Comparison of ENCODE assay signal across 8 mouse cellular contexts in genomic region chr8:19980346-19980726, GRCm38 (mm10).
DNase-seq lines count a peak whose midpoint lies in the region; ATAC-seq and TF ChIP-seq lines count a peak whose summit lies in the region.
"Not testable (repeated sequence)": the region's sequence is repeated elsewhere in the genome, so short reads cannot be mapped to it uniquely, and the experiment has no call there.

No protein-coding gene starts in this region.

- H3K4me1 ChIP-seq in heart, embryonic 14.5 days (ENCODE audit: control insufficient read depth in 2 of 2, insufficient read depth in 2 of 2, low read length in 2 of 2); kidney, adult 2 months (ENCODE audit: control insufficient read depth, insufficient read depth, low read length); liver, embryonic 12.5 days; midbrain, embryonic 10.5 days: not testable (repeated sequence)

- H3K4me3 ChIP-seq in heart, embryonic 14.5 days (ENCODE audit: control insufficient read depth in 1 of 2, insufficient read depth in 1 of 2, low read depth in 1 of 2, low read length in 2 of 2) = peak overlapping the region; percentile 58 to 68
- peak overlapping the region; percentile 95 for H3K4me3 ChIP-seq in kidney, adult 2 months (ENCODE audit: insufficient read depth, low read depth, low read length)
- H3K4me3 ChIP-seq in liver, embryonic 12.5 days = peak overlapping the region; percentile 61
- H3K4me3 ChIP-seq in midbrain, embryonic 10.5 days = peak overlapping the region; percentile 58

- peak overlapping the region; percentile 76 for H3K4me2 ChIP-seq in heart, embryonic 14.5 days (ENCODE audit: low read length)
- peak overlapping the region; percentile 78 for H3K4me2 ChIP-seq in liver, embryonic 12.5 days

- DNase-seq in 3134 (ENCODE audit: extremely low read depth, insufficient read length, low spot score) = peak; percentile 29
- DNase-seq in cerebellum, adult 11 months = peak; percentile 1
- DNase-seq in fibroblast of lung, adult 2 months (ENCODE audit: low read depth) = peak; percentile 11
- DNase-seq in kidney, adult 2 months; midbrain, embryonic 10.5 days (ENCODE audit: low spot score): not testable (repeated sequence)
- DNase-seq in right cerebral cortex, postnatal 10 days (ENCODE audit: low spot score in 2 of 2) = peak; percentile 20 to 23

- H3K27me3 ChIP-seq in heart, embryonic 14.5 days (ENCODE audit: control insufficient read depth, insufficient read depth, low read length); kidney, adult 2 months (replicated peaks; ENCODE audit: control insufficient read depth, insufficient read depth, low read length); liver, embryonic 12.5 days (replicated peaks); midbrain, embryonic 10.5 days (ENCODE audit: low read depth, poor library complexity, severe bottlenecking): not testable (repeated sequence)

- not testable (repeated sequence) for ATAC-seq in heart, embryonic 14.5 days (ENCODE audit: insufficient number of reproducible peaks, insufficient read depth, low FRiP score, low read depth)
- ATAC-seq in liver, embryonic 12.5 days = peak; percentile 46; the same call in 1 of the 2 replicates

- H3K9me3 ChIP-seq in heart, embryonic 14.5 days (ENCODE audit: control insufficient read depth, low read length) = peaks cover 10% of the 10 kb centered on the region; the same call in 1 of the 2 replicates
- H3K9me3 ChIP-seq in liver, embryonic 12.5 days (replicated peaks) = not testable (repeated sequence)
- peaks cover 56% of the 10 kb centered on the region for H3K9me3 ChIP-seq in midbrain, embryonic 10.5 days (replicated peaks)

- not testable (repeated sequence) for TF ChIP-seq CTCF in kidney, adult 2 months (conservative IDR thresholded peaks at IDR 0.05; ENCODE audit: insufficient read depth, insufficient read length, low read depth, low read length)

- whole genome bisulfite sequencing in heart, embryonic 14.5 days = 18% methylated on average over 26 of the region's 26 CpGs
- WGBS in kidney, adult 2 months = 22% methylated on average over 26 of the region's 26 CpGs
- 18% methylated on average over 26 of the region's 26 CpGs for WGBS in liver, embryonic 12.5 days (ENCODE audit: insufficient replicate concordance)
- 26% methylated on average over 26 of the region's 26 CpGs for WGBS in midbrain, embryonic 10.5 days

- TF ChIP-seq POLR2A in kidney, adult 2 months (IDR thresholded peaks at IDR 0.05; ENCODE audit: low read depth, low read length) = not testable (repeated sequence)

- H3K9ac ChIP-seq in heart, embryonic 14.5 days (ENCODE audit: low read length) = peak overlapping the region; percentile 77
- peak overlapping the region; percentile 69 for H3K9ac ChIP-seq in liver, embryonic 12.5 days

- not testable (repeated sequence) for H3K36me3 ChIP-seq in heart, embryonic 14.5 days (ENCODE audit: control insufficient read depth, insufficient read depth, low read length); kidney, adult 2 months (ENCODE audit: control insufficient read depth, insufficient read depth, low read length); midbrain, embryonic 10.5 days
- H3K36me3 ChIP-seq in liver, embryonic 12.5 days = peaks cover 12% of the 10 kb centered on the region; the same call in 1 of the 2 replicates

- not testable (repeated sequence) for H3K27ac ChIP-seq in heart, embryonic 14.5 days (replicated peaks in 1 of 2; ENCODE audit: control insufficient read depth in 1 of 2, insufficient read depth in 1 of 2, low read depth in 2 of 2, low read length in 2 of 2); kidney, adult 2 months (ENCODE audit: insufficient read depth, low read depth, low read length); liver, embryonic 12.5 days
- peak overlapping the region; percentile 76 for H3K27ac ChIP-seq in midbrain, embryonic 10.5 days (replicated peaks)
